8 mouse cellular contexts compared by ENCODE assay signal in genomic region chr9:101250981-101251643, GRCm38 (mm10). TPM values are rescaled to one million over a fixed set of nuclear protein-coding genes. Genes with fewer than 3 reads are reported as not detected.
DNase-seq lines count a peak whose midpoint lies in the region; ATAC-seq and TF ChIP-seq lines count a peak whose summit lies in the region.

No protein-coding gene starts in this region.

- TF ChIP-seq EP300 in stomach, postnatal 0 days (optimal IDR thresholded peaks at IDR 0.05): no peak

- no peak for TF ChIP-seq POLR2A in spleen, adult 2 months (IDR thresholded peaks at IDR 0.05; ENCODE audit: low read depth, low read length)

- peak; percentile 94 for ATAC-seq in forebrain, embryonic 13.5 days
- peak; percentile 96 for ATAC-seq in limb, embryonic 12.5 days (ENCODE audit: insufficient number of reproducible peaks, insufficient read depth, low FRiP score, low TSS enrichment, low read depth)
- peak; percentile 95 for ATAC-seq in midbrain, embryonic 12.5 days (ENCODE audit: low FRiP score, low read depth)
- peak; percentile 95 for ATAC-seq in stomach, postnatal 0 days (ENCODE audit: low FRiP score, low TSS enrichment)

- peak overlapping the region; percentile 74 for H3K27ac ChIP-seq in spleen, adult 2 months (ENCODE audit: insufficient read depth, low read length)
- H3K27ac ChIP-seq in forebrain, embryonic 13.5 days: peak overlapping the region; percentile 94
- H3K27ac ChIP-seq in limb, embryonic 12.5 days: peak overlapping the region; percentile 99
- peak overlapping the region; percentile 97 for H3K27ac ChIP-seq in midbrain, embryonic 12.5 days (replicated peaks)
- peak overlapping the region; percentile 99 for H3K27ac ChIP-seq in stomach, postnatal 0 days (replicated peaks)

- WGBS in spleen, adult 2 months: under 1% methylated on average over 58 of the region's 61 CpGs
- under 1% methylated on average over 59 of the region's 61 CpGs for WGBS in forebrain, embryonic 13.5 days
- WGBS in limb, embryonic 12.5 days: under 1% methylated on average over 61 of the region's 61 CpGs
- WGBS in midbrain, embryonic 12.5 days: under 1% methylated on average over 57 of the region's 61 CpGs
- under 1% methylated on average over 47 of the region's 61 CpGs for WGBS in stomach, postnatal 0 days

- intact Hi-C loops in heart, postnatal 36 days (cut with DNase I): loop anchor here (2.0 to 5.0 kb wide), 3 partner anchors 54 to 174 kb away; no protein-coding TSS in a partner anchor

- no peaks in the 10 kb centered on the region for H3K4me1 ChIP-seq in spleen, adult 2 months (ENCODE audit: control insufficient read depth, insufficient read depth, insufficient read length)
- peaks cover 18% of the 10 kb centered on the region for H3K4me1 ChIP-seq in forebrain, embryonic 13.5 days
- H3K4me1 ChIP-seq in limb, embryonic 12.5 days (replicated peaks): peaks cover 11% of the 10 kb centered on the region; the same call in 1 of the 2 replicates
- peaks cover 17% of the 10 kb centered on the region for H3K4me1 ChIP-seq in midbrain, embryonic 12.5 days
- peaks cover 11% of the 10 kb centered on the region for H3K4me1 ChIP-seq in stomach, postnatal 0 days (replicated peaks; ENCODE audit: control insufficient read depth, insufficient read depth)

- H3K4me3 ChIP-seq in spleen, adult 2 months (ENCODE audit: extremely low read depth, insufficient read depth, insufficient read length): peak overlapping the region; percentile 97
- peak overlapping the region; percentile 76 for H3K4me3 ChIP-seq in forebrain, embryonic 13.5 days
- H3K4me3 ChIP-seq in limb, embryonic 12.5 days (replicated peaks): peak overlapping the region; percentile 73
- peak overlapping the region; percentile 81 for H3K4me3 ChIP-seq in midbrain, embryonic 12.5 days
- peak overlapping the region; percentile 86 for H3K4me3 ChIP-seq in stomach, postnatal 0 days (ENCODE audit: low read depth, low read length)

- H3K36me3 ChIP-seq in spleen, adult 2 months (ENCODE audit: control insufficient read depth, insufficient read depth, low read length): no peaks in the 10 kb centered on the region
- no peaks in the 10 kb centered on the region for H3K36me3 ChIP-seq in forebrain, embryonic 13.5 days (ENCODE audit: poor library complexity, severe bottlenecking)
- H3K36me3 ChIP-seq in limb, embryonic 12.5 days: no peaks in the 10 kb centered on the region
- H3K36me3 ChIP-seq in midbrain, embryonic 12.5 days: no peaks in the 10 kb centered on the region
- no peaks in the 10 kb centered on the region for H3K36me3 ChIP-seq in stomach, postnatal 0 days (ENCODE audit: control insufficient read depth, insufficient read depth, low read length)

- H3K9me3 ChIP-seq in forebrain, embryonic 13.5 days (replicated peaks): no peaks in the 10 kb centered on the region
- H3K9me3 ChIP-seq in limb, embryonic 12.5 days: no peaks in the 10 kb centered on the region
- H3K9me3 ChIP-seq in midbrain, embryonic 12.5 days: no peaks in the 10 kb centered on the region
- H3K9me3 ChIP-seq in stomach, postnatal 0 days (ENCODE audit: control insufficient read depth, low read length): no peaks in the 10 kb centered on the region

- H3K9ac ChIP-seq in forebrain, embryonic 13.5 days: peak overlapping the region; percentile 85
- peak overlapping the region; percentile 89 for H3K9ac ChIP-seq in limb, embryonic 12.5 days (replicated peaks)
- peak overlapping the region; percentile 80 for H3K9ac ChIP-seq in midbrain, embryonic 12.5 days (replicated peaks)
- H3K9ac ChIP-seq in stomach, postnatal 0 days (ENCODE audit: low read length): peak overlapping the region; percentile 94

- H3K27me3 ChIP-seq in spleen, adult 2 months (ENCODE audit: control insufficient read depth, insufficient read depth, low read length): peaks cover 9% of the 10 kb centered on the region
- H3K27me3 ChIP-seq in forebrain, embryonic 13.5 days: no peaks in the 10 kb centered on the region
- H3K27me3 ChIP-seq in limb, embryonic 12.5 days: no peaks in the 10 kb centered on the region
- no peaks in the 10 kb centered on the region for H3K27me3 ChIP-seq in midbrain, embryonic 12.5 days
- no peaks in the 10 kb centered on the region for H3K27me3 ChIP-seq in stomach, postnatal 0 days (ENCODE audit: control insufficient read depth, insufficient read depth, low read length)

- peak in 1 of 2 experiments; percentile 33 for DNase-seq in spleen, adult 2 months (ENCODE audit: low read depth in 1 of 2, low spot score in 2 of 2)
- DNase-seq in spleen, postnatal 36 days (ENCODE audit: low spot score in 2 of 2): no peak
- peak; percentile 40 for DNase-seq in brain, adult 2 months (ENCODE audit: low read depth, low spot score)
- DNase-seq in heart, postnatal 36 days: peak; percentile 76 to 87
- peak; percentile 90 for DNase-seq in stomach, postnatal 0 days (ENCODE audit: low spot score)

- TF ChIP-seq CTCF in spleen, adult 2 months (IDR thresholded peaks at IDR 0.05; ENCODE audit: extremely low read depth, insufficient read depth, insufficient read length, insufficient replicate concordance): no peak
- TF ChIP-seq CTCF in stomach, postnatal 0 days (IDR thresholded peaks at IDR 0.05; ENCODE audit: low read depth): no peak; the same call in 1 of the 2 replicates

- H3K4me2 ChIP-seq in forebrain, embryonic 13.5 days: peak overlapping the region; percentile 73
- H3K4me2 ChIP-seq in limb, embryonic 12.5 days: peak overlapping the region; percentile 66
- H3K4me2 ChIP-seq in midbrain, embryonic 12.5 days (replicated peaks): peak overlapping the region; percentile 71
- peak overlapping the region; percentile 52 for H3K4me2 ChIP-seq in stomach, postnatal 0 days (replicated peaks; ENCODE audit: low read depth)

RNA-seq across cellular contexts. Expression of gene Ppp2r3a, which starts 0.5 kb away (rescaled TPM):
- polyA plus RNA-seq in spleen, adult 2 months (2012; rRNA removed): 0.31 and 0.33 TPM in 2 replicates
- 15.9 and 17.3 TPM in 2 replicates for polyA plus RNA-seq in forebrain, embryonic 13.5 days (2015; fragmentation: Nextera tagmentation; extraction: Ambion mirVana)
- 100 to 1,000 TPM; 248 to 269 TPM for total RNA-seq in heart, postnatal 36 days (2021)
- polyA plus RNA-seq in limb, embryonic 12.5 days (2016; fragmentation: Nextera tagmentation; extraction: Ambion mirVana): 13.8 and 15.8 TPM in 2 replicates
- polyA plus RNA-seq in midbrain, embryonic 12.5 days (2016; fragmentation: Nextera tagmentation; extraction: Ambion mirVana): 20.0 and 21.7 TPM in 2 replicates
- polyA plus RNA-seq in stomach, postnatal 0 days (2015; fragmentation: Nextera tagmentation; extraction: Ambion mirVana): 6.8 TPM in 2 replicates

Comparison
In these comparisons a context has a peak if more than half of its experiments do, and no peak if none do; other contexts are left out.
1. DNase-seq: peak in brain, adult 2 months (single experiment), heart, postnatal 36 days (2 of 2) and stomach, postnatal 0 days (single experiment); none in spleen, postnatal 36 days (0 of 2).
2. Peak in every context shown above with its lines, with median percentiles within 50 percentile points of each other: H3K27ac ChIP-seq, H3K4me3 ChIP-seq, ATAC-seq, H3K4me2 ChIP-seq and H3K9ac ChIP-seq.